Mouse (Mus musculus) myocyte (in vitro differentiated cells): ENCODE measurements around the gene Olfr311.

Experiments
- E2F4 ChIP-seq: IDR thresholded peaks from one replicate; pipeline ENCODE4 v1.6.1; 2011; ENCODE audit warnings: mild to moderate bottlenecking, control low read depth, moderate library complexity; ENCODE audit not compliant: insufficient read depth
- MAX ChIP-seq: IDR thresholded peaks from one replicate; pipeline ENCODE4 v1.6.1; 2011; ENCODE audit warnings: low read depth, mild to moderate bottlenecking, control low read depth
- POLR2A ChIP-seq: IDR thresholded peaks from one replicate; pipeline ENCODE4 v1.6.1; 2011; ENCODE audit warnings: low read depth, mild to moderate bottlenecking, control low read depth, moderate library complexity; ENCODE audit not compliant: insufficient read length
- POLR2AphosphoS2 ChIP-seq: IDR thresholded peaks from one replicate; pipeline ENCODE4 v1.6.1; 2011; ENCODE audit warnings: low read depth, control low read depth; ENCODE audit not compliant: insufficient read length
- TCF3 ChIP-seq: IDR thresholded peaks from one replicate; pipeline ENCODE4 v1.6.1; 2011; ENCODE audit warnings: low read depth, control low read depth; ENCODE audit not compliant: insufficient read length
- USF1 ChIP-seq: IDR thresholded peaks from one replicate; pipeline ENCODE4 v1.6.1; 2011; ENCODE audit warnings: low read depth, mild to moderate bottlenecking, control low read depth, moderate library complexity

GRCm38 (mm10) chr11:58801558-58802228 lies 37.4 kb upstream of the Olfr311 start, which contains the start of gene Fam183b:
- TF ChIP-seq POLR2AphosphoS2 (no peak), E2F4 (no peak), POLR2A (no peak), MAX (no peak), USF1 (no peak), TCF3 (no peak)
